Mouse (Mus musculus): ENCODE data around the gene Zc3h14. TPM values are rescaled to one million over a fixed set of nuclear protein-coding genes. Genes with fewer than 3 reads are reported as not detected.
A peak's percentile ranks its signal among the peaks of the same experiment; 100 is the strongest.

Zc3h14 gene
- total RNA-seq, 1 experiment = 65.6 TPM

GRCm38 (mm10) chr12:98737801-98738350, 8.9 kb upstream of the Zc3h14 start:
- H3K9ac ChIP-seq (ENCODE audit: insufficient read depth, low read depth, low read length, poor library complexity, severe bottlenecking) = peak overlapping the region; percentile 94
- H3K9me3 ChIP-seq (ENCODE audit: control insufficient read depth, insufficient read depth, low read depth, low read length) = no peaks in the 10 kb centered on the region
- no peak overlapping the region for H3K27ac ChIP-seq (ENCODE audit: insufficient read depth, low read depth, low read length, poor library complexity, severe bottlenecking)
- peaks cover 5 to 6% of the 10 kb centered on the region in 2 experiments; a peak in 3 of 4 replicates for H3K4me1 ChIP-seq (ENCODE audit: control insufficient read depth in 2 of 2, insufficient read depth in 2 of 2, low read length in 2 of 2, poor library complexity in 1 of 2)
- H3K4me3 ChIP-seq (ENCODE audit: insufficient read depth in 1 of 2, low read depth in 1 of 2, low read length in 2 of 2, poor library complexity in 1 of 2, severe bottlenecking in 1 of 2) = peak overlapping the region; percentile 69 to 90
- in situ Hi-C loops (cut with MboI; ENCODE audit: low sequenced_read_pairs in 2 of 2, unreplicated experiment in 2 of 2) = no loop called here
- DNase-seq (ENCODE audit: low read depth, low spot score) = no peak
- TF ChIP-seq MAFK (IDR thresholded peaks at IDR 0.05; ENCODE audit: insufficient read depth, low read depth, low read length) = no peak
- no peak for TF ChIP-seq ZNF384 (IDR thresholded peaks at IDR 0.05; ENCODE audit: low read depth, low read length)
- TF ChIP-seq CHD2 (IDR thresholded peaks at IDR 0.05; ENCODE audit: low read depth, low read length) = no peak
- no peak for TF ChIP-seq HCFC1 (IDR thresholded peaks at IDR 0.05; ENCODE audit: borderline replicate concordance, insufficient read depth, low read length)
- no peak for TF ChIP-seq ZC3H11A (IDR thresholded peaks at IDR 0.05; ENCODE audit: borderline replicate concordance, low read depth, low read length)
- H3K36me3 ChIP-seq (ENCODE audit: control insufficient read depth, insufficient read depth, low read length, poor library complexity, severe bottlenecking) = no peaks in the 10 kb centered on the region

GRCm38 (mm10) chr12:98741011-98741501, 5.7 kb upstream of the Zc3h14 start:
- Histone ChIP-seq H3K9ac (ENCODE audit: insufficient read depth, low read depth, low read length, poor library complexity, severe bottlenecking) (no peak overlapping the region), H3K4me3 (ENCODE audit: insufficient read depth in 1 of 2, low read depth in 1 of 2, low read length in 2 of 2, poor library complexity in 1 of 2, severe bottlenecking in 1 of 2) (no peak overlapping the region), H3K4me1 (ENCODE audit: control insufficient read depth in 2 of 2, insufficient read depth in 2 of 2, low read length in 2 of 2, poor library complexity in 1 of 2) (peaks cover 2 to 5% of the 10 kb centered on the region in 2 experiments; a peak in 2 of 4 replicates), H3K9me3 (ENCODE audit: control insufficient read depth, insufficient read depth, low read depth, low read length) (no peaks in the 10 kb centered on the region), H3K27ac (ENCODE audit: insufficient read depth, low read depth, low read length, poor library complexity, severe bottlenecking) (no peak overlapping the region), H3K36me3 (ENCODE audit: control insufficient read depth, insufficient read depth, low read length, poor library complexity, severe bottlenecking) (no peaks in the 10 kb centered on the region)
- in situ Hi-C loops (cut with MboI; ENCODE audit: low sequenced_read_pairs in 2 of 2, unreplicated experiment in 2 of 2) = no loop called here
- TF ChIP-seq HCFC1 (IDR thresholded peaks at IDR 0.05; ENCODE audit: borderline replicate concordance, insufficient read depth, low read length) (no peak), ZNF384 (IDR thresholded peaks at IDR 0.05; ENCODE audit: low read depth, low read length) (no peak), ZC3H11A (IDR thresholded peaks at IDR 0.05; ENCODE audit: borderline replicate concordance, low read depth, low read length) (no peak), CHD2 (IDR thresholded peaks at IDR 0.05; ENCODE audit: low read depth, low read length) (no peak), MAFK (IDR thresholded peaks at IDR 0.05; ENCODE audit: insufficient read depth, low read depth, low read length) (no peak)
- DNase-seq (ENCODE audit: low read depth, low spot score) = no peak

- in situ Hi-C loops (cut with MboI; ENCODE audit: low sequenced_read_pairs in 2 of 2, unreplicated experiment in 2 of 2) = no loop called here
These were observed 1.1 kb upstream of the Zc3h14 start for GRCm38 (mm10) chr12:98745626-98746025.

GRCm38 (mm10) chr12:98746131-98746530, 633 bp upstream of the Zc3h14 start:
- H3K4me1 ChIP-seq (ENCODE audit: control insufficient read depth in 2 of 2, insufficient read depth in 2 of 2, low read length in 2 of 2, poor library complexity in 1 of 2) = no peaks in the 10 kb centered on the region
- peak overlapping the region in 1 of 2 experiments; percentile 31; a peak in 2 of 4 replicates for H3K4me3 ChIP-seq (ENCODE audit: insufficient read depth in 1 of 2, low read depth in 1 of 2, low read length in 2 of 2, poor library complexity in 1 of 2, severe bottlenecking in 1 of 2)
- H3K36me3 ChIP-seq (ENCODE audit: control insufficient read depth, insufficient read depth, low read length, poor library complexity, severe bottlenecking) = no peaks in the 10 kb centered on the region
- H3K27ac ChIP-seq (ENCODE audit: insufficient read depth, low read depth, low read length, poor library complexity, severe bottlenecking) = no peak overlapping the region
- in situ Hi-C loops (cut with MboI; ENCODE audit: low sequenced_read_pairs in 2 of 2, unreplicated experiment in 2 of 2) = no loop called here
- no peak overlapping the region for H3K9ac ChIP-seq (ENCODE audit: insufficient read depth, low read depth, low read length, poor library complexity, severe bottlenecking)
- DNase-seq (ENCODE audit: low read depth, low spot score) = peak; percentile 51
- H3K9me3 ChIP-seq (ENCODE audit: control insufficient read depth, insufficient read depth, low read depth, low read length) = no peaks in the 10 kb centered on the region
- no peak for TF ChIP-seq MAFK (IDR thresholded peaks at IDR 0.05; ENCODE audit: insufficient read depth, low read depth, low read length)
- no peak for TF ChIP-seq ZC3H11A (IDR thresholded peaks at IDR 0.05; ENCODE audit: borderline replicate concordance, low read depth, low read length)
- no peak for TF ChIP-seq HCFC1 (IDR thresholded peaks at IDR 0.05; ENCODE audit: borderline replicate concordance, insufficient read depth, low read length)
- TF ChIP-seq ZNF384 (IDR thresholded peaks at IDR 0.05; ENCODE audit: low read depth, low read length) = no peak
- no peak for TF ChIP-seq CHD2 (IDR thresholded peaks at IDR 0.05; ENCODE audit: low read depth, low read length)

More at GRCm38 (mm10) chr12:98745626-98746025, 1.1 kb upstream of the Zc3h14 start:
- Histone ChIP-seq H3K4me3 (ENCODE audit: insufficient read depth in 1 of 2, low read depth in 1 of 2, low read length in 2 of 2, poor library complexity in 1 of 2, severe bottlenecking in 1 of 2) (no peak overlapping the region), H3K36me3 (ENCODE audit: control insufficient read depth, insufficient read depth, low read length, poor library complexity, severe bottlenecking) (no peaks in the 10 kb centered on the region), H3K27ac (ENCODE audit: insufficient read depth, low read depth, low read length, poor library complexity, severe bottlenecking) (no peak overlapping the region), H3K9me3 (ENCODE audit: control insufficient read depth, insufficient read depth, low read depth, low read length) (no peaks in the 10 kb centered on the region), H3K9ac (ENCODE audit: insufficient read depth, low read depth, low read length, poor library complexity, severe bottlenecking) (no peak overlapping the region), H3K4me1 (ENCODE audit: control insufficient read depth in 2 of 2, insufficient read depth in 2 of 2, low read length in 2 of 2, poor library complexity in 1 of 2) (no peaks in the 10 kb centered on the region)
- no peak for DNase-seq (ENCODE audit: low read depth, low spot score)
- TF ChIP-seq ZNF384 (IDR thresholded peaks at IDR 0.05; ENCODE audit: low read depth, low read length) (no peak), ZC3H11A (IDR thresholded peaks at IDR 0.05; ENCODE audit: borderline replicate concordance, low read depth, low read length) (no peak), HCFC1 (IDR thresholded peaks at IDR 0.05; ENCODE audit: borderline replicate concordance, insufficient read depth, low read length) (no peak), MAFK (IDR thresholded peaks at IDR 0.05; ENCODE audit: insufficient read depth, low read depth, low read length) (no peak), CHD2 (IDR thresholded peaks at IDR 0.05; ENCODE audit: low read depth, low read length) (no peak)

Data from ES-E14 (cell line).